Mouse (Mus musculus) stomach, postnatal 0 days (tissue): ENCODE results near the gene Dhcr24.

Experiments
- CTCF ChIP-seq: IDR thresholded peaks from 2 replicates; pipeline ENCODE4 v1.5.1; 2016; ENCODE audit warnings: antibody characterized with exemption, low read depth, mild to moderate bottlenecking, moderate library complexity
- EP300 ChIP-seq: optimal IDR thresholded peaks from 2 replicates; pipeline ENCODE3; 2016; ENCODE audit warnings: antibody characterized with exemption

DNA sequence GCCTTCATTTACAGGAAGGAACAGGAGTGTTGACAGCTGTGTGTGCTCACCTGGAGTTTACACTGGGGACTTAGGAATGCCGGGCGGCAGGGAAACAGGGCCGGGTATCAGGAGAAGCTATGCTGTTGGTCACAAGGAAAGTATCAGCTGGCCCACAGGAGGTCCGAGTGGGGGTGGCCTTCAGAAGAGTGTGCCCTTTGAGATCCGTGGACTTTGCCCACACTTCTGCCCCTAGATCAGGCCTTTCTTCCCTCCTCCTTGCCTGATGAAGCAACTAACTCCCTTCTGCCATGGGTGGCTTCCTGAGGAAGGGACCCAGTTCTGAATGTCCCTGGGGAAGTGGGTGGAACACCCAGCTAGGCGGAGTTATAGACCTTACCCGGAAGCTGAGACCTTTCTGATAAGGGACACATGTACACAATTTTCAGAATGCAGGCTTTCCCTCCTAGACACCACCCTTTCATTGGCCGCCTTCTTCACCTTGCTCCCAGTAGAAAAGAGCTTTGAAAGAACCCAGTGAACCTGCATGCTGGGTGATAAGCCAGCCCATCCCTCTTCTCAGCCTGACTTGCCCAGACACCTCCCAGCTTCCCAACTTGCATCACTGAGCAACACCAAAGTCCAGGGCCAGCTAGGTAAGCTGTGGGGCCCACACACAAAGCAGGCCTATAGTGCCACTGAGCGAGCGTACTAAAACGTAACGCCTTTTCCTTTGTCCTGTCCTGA, 21.8 kb downstream of the Dhcr24 start:
- TF ChIP-seq CTCF (peak; percentile 16; the same call in 1 of the 2 replicates), EP300 (peak; percentile 39)
